Mouse (Mus musculus): ENCODE results near the gene Fbxl18. TPM values are rescaled to one million over a fixed set of nuclear protein-coding genes. Genes with fewer than 3 reads are reported as not detected.
A peak's percentile ranks its signal among the peaks of the same experiment; 100 is the strongest.
"Not testable (repeated sequence)": the region's sequence is repeated elsewhere in the genome, so short reads cannot be mapped to it uniquely, and the experiment has no call there.

Gene Fbxl18
- polyA plus RNA-seq, 1 experiment from 2014 or later, result 11.5 TPM

GRCm38 (mm10) chr5:142841372-142842136 lies 53.7 kb downstream of the Fbxl18 start:
- Histone ChIP-seq H3K4me2 (no peak overlapping the region), H3K4me1 (replicated peaks) (peaks cover 11% of the 10 kb centered on the region), H3K27ac (ENCODE audit: poor library complexity, severe bottlenecking) (no peak overlapping the region), H3K27me3 (replicated peaks) (no peaks in the 10 kb centered on the region), H3K4me3 (no peak overlapping the region), H3K9ac (0 out of 2 replicates have a peak overlapping the region, but pooled peaks have one; percentile 21), H3K9me3 (replicated peaks) (no peaks in the 10 kb centered on the region), H3K36me3 (no peaks in the 10 kb centered on the region)
- no peak for ATAC-seq (ENCODE audit: insufficient number of reproducible peaks, low FRiP score)
- WGBS, result 65% methylated on average over 8 of the region's 8 CpGs

DNA sequence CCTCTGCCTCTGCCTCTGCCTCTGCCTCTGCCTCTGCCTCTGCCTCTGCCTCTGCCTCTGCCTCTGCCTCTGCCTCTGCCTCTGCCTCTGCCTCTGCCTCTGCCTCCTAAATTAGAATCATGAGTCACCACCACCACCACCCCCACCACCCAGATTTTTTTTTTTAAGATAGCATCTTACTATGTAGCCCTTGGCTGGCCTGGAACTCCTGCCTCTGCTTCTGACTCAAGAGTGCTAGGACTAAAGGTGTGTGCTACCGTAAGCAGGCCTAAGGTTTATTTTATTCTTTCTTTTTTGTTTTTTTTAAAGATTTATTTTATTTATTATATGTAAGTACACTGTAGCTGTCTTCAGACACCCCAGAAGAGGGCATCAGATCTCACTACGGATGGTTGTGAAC lies 57.8 kb downstream of the Fbxl18 start:
- H3K36me3 ChIP-seq; H3K4me3 ChIP-seq; H3K9me3 ChIP-seq (replicated peaks); H3K27ac ChIP-seq (ENCODE audit: poor library complexity, severe bottlenecking); ATAC-seq (ENCODE audit: insufficient number of reproducible peaks, low FRiP score); H3K4me2 ChIP-seq; H3K27me3 ChIP-seq (replicated peaks); H3K9ac ChIP-seq: not testable (repeated sequence)
- H3K4me1 ChIP-seq (replicated peaks), result peaks cover 15% of the 10 kb centered on the region
- WGBS, result 90% methylated on average over 2 of the region's 2 CpGs

DNA sequence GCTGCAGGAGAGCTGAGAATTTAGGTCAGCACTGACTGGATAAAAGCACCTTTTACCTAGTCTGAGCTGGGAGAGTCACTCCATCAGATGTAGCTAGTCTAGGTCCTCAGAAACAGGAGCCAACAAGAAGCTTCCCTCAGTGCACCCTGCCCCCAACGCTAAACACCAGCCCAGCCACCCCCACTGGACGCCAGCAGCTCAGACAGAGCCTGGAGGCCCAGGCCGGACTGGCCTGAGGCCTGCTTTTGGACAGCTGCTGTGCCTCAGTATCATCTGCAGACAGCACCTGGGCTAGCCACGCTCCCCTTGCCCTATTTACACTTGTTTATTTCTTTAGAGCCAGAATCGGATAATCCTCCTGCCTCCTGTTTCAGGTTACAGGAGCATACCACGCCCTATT lies 58.3 kb downstream of the Fbxl18 start:
- Histone ChIP-seq H3K4me3 (no peak overlapping the region), H3K27ac (ENCODE audit: poor library complexity, severe bottlenecking) (no peak overlapping the region), H3K4me1 (replicated peaks) (peaks cover 15% of the 10 kb centered on the region), H3K27me3 (replicated peaks) (no peaks in the 10 kb centered on the region), H3K9ac (no peak overlapping the region), H3K9me3 (replicated peaks) (peaks cover 6% of the 10 kb centered on the region), H3K4me2 (no peak overlapping the region), H3K36me3 (no peaks in the 10 kb centered on the region)
- 64% methylated on average over 6 of the region's 6 CpGs for WGBS
- no peak for ATAC-seq (ENCODE audit: insufficient number of reproducible peaks, low FRiP score)

GRCm38 (mm10) chr5:142833646-142834438 lies 61.4 kb downstream of the Fbxl18 start:
- WGBS, result 60% methylated on average over 8 of the region's 8 CpGs
- H3K27me3 ChIP-seq (replicated peaks), result no peaks in the 10 kb centered on the region
- ATAC-seq (ENCODE audit: insufficient number of reproducible peaks, low FRiP score), result 0 out of 2 replicates have a peak, but pooled peaks have one; percentile 18
- H3K4me2 ChIP-seq, result no peak overlapping the region
- H3K4me3 ChIP-seq, result no peak overlapping the region
- no peaks in the 10 kb centered on the region for H3K36me3 ChIP-seq
- H3K4me1 ChIP-seq (replicated peaks), result peaks cover 3% of the 10 kb centered on the region; the same call in 1 of the 2 replicates
- H3K27ac ChIP-seq (ENCODE audit: poor library complexity, severe bottlenecking), result no peak overlapping the region
- H3K9me3 ChIP-seq (replicated peaks), result peaks cover 18% of the 10 kb centered on the region
- H3K9ac ChIP-seq, result no peak overlapping the region

- Histone ChIP-seq H3K9me3 (replicated peaks) (peaks cover 7% of the 10 kb centered on the region; the same call in 1 of the 2 replicates), H3K36me3 (no peaks in the 10 kb centered on the region), H3K27ac (ENCODE audit: poor library complexity, severe bottlenecking) (no peak overlapping the region), H3K27me3 (replicated peaks) (no peaks in the 10 kb centered on the region), H3K9ac (no peak overlapping the region), H3K4me2 (no peak overlapping the region), H3K4me1 (replicated peaks) (peaks cover 30% of the 10 kb centered on the region), H3K4me3 (no peak overlapping the region)
- no peak for ATAC-seq (ENCODE audit: insufficient number of reproducible peaks, low FRiP score)
- WGBS, result 77% methylated on average over 4 of the region's 4 CpGs
Observed at GRCm38 (mm10) chr5:142826131-142826530, 69.1 kb downstream of the Fbxl18 start.

DNA sequence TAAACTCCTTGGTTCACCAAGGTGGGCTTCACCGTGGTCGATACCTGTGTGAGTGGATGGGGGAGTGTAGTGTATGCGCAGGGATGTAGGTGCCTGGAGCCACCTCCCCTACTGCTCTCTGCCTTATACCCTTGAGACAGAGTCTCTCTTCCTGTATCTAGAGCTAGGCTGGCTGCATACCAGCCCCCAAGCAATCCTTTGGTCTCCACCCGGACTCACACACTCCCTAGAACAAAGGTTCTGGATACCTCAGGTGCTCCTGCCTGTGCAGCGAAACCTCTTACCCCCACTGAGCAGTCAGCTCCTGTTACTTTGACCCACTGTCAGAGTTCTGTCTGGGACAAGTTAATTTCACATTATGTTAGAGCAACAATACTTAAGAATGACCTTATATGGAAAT lies 69.6 kb downstream of the Fbxl18 start:
- Histone ChIP-seq H3K36me3 (no peaks in the 10 kb centered on the region), H3K27ac (ENCODE audit: poor library complexity, severe bottlenecking) (no peak overlapping the region), H3K4me3 (no peak overlapping the region), H3K4me2 (no peak overlapping the region), H3K9me3 (replicated peaks) (peaks cover 5% of the 10 kb centered on the region; the same call in 1 of the 2 replicates), H3K9ac (no peak overlapping the region), H3K4me1 (replicated peaks) (peaks cover 30% of the 10 kb centered on the region), H3K27me3 (replicated peaks) (no peaks in the 10 kb centered on the region)
- 74% methylated on average over 5 of the region's 5 CpGs for WGBS
- no peak for ATAC-seq (ENCODE audit: insufficient number of reproducible peaks, low FRiP score)

DNA sequence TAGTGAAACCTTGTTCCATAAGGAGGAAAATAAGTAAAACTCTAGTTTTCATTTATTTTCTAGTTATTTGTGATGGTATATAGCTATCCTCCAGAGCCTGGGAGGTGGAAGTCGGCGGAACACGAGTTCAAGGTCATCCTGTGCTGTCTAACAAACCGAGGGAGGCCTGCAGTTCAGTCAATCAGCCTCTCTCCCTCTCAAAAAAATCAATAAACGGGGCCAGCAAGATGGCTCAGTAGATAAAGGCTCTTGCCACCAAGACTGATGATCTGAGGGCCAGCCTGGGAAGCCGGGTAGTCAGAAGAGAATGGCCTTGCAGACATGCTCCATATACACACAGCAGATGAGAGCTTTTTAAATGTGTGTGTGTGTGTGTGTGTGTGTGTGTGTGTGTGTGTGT lies 71.1 kb downstream of the Fbxl18 start:
- no peaks in the 10 kb centered on the region for H3K9me3 ChIP-seq (replicated peaks)
- H3K27me3 ChIP-seq (replicated peaks), result no peaks in the 10 kb centered on the region
- H3K27ac ChIP-seq (ENCODE audit: poor library complexity, severe bottlenecking), result peak overlapping the region; percentile 100
- no peaks in the 10 kb centered on the region for H3K36me3 ChIP-seq
- ATAC-seq (ENCODE audit: insufficient number of reproducible peaks, low FRiP score), result no peak
- H3K4me1 ChIP-seq (replicated peaks), result peaks cover 30% of the 10 kb centered on the region
- peak overlapping the region; percentile 79 for H3K4me2 ChIP-seq
- H3K9ac ChIP-seq, result peak overlapping the region; percentile 100
- WGBS, result 34% methylated on average over 6 of the region's 6 CpGs
- peak overlapping the region; percentile 87 for H3K4me3 ChIP-seq

DNA sequence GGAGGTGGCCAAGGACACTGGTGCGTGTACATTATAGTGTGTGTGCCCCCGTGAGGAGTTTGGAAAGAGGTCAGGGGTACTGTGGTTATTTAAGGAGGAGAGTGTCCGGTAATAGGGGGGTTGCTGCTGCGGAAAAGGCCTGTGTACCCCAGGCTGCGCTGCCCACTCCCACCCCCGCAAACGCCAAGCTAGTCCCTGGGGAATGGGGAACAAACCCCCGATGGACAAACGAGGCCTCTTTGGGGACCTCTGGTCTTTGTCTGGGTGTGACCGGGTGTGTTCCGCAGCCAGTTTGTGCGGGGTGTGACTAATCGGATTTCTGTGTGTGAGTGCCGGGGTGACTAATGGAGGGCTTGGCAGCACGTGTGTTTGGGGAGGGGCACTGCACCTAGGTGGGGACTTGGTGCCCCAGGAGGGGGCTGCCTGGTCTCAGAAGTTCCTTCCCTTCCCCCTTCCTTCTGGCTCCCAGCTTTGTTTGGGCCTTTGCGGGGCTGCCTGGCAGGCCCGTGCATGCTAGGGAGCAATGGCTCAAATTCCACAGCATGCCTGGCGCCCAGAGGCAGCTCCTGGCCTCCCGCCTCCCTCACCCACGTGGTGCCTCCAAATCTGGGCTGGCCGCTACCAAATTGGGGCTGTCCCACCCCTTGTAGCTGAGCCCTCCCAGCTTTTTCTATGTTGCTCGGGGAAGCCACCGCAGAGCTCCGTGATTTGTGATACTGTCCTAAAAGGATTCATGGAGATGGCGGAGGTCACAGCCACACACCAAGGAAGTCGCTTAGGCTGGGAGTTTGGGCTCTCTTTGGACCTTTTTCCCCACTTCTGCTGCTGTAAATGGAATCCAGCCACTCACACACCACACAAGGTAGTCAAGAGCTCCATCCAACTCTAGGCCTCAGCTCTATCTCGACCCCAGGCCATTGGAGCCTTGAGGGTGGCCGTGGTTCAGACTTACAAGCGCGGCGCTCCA lies 71.8 kb downstream of the Fbxl18 start:
- peak overlapping the region; percentile 100 for H3K27ac ChIP-seq (ENCODE audit: poor library complexity, severe bottlenecking)
- peak overlapping the region; percentile 100 for H3K9ac ChIP-seq
- H3K4me3 ChIP-seq, result peak overlapping the region; percentile 87
- 6% methylated on average over 31 of the region's 31 CpGs for WGBS
- H3K9me3 ChIP-seq (replicated peaks), result no peaks in the 10 kb centered on the region
- H3K4me2 ChIP-seq, result peak overlapping the region; percentile 79
- H3K4me1 ChIP-seq (replicated peaks), result peaks cover 30% of the 10 kb centered on the region
- ATAC-seq (ENCODE audit: insufficient number of reproducible peaks, low FRiP score), result peak; percentile 59
- H3K27me3 ChIP-seq (replicated peaks), result no peaks in the 10 kb centered on the region
- no peaks in the 10 kb centered on the region for H3K36me3 ChIP-seq

GRCm38 (mm10) chr5:142822286-142823095 lies 72.7 kb downstream of the Fbxl18 start:
- H3K4me2 ChIP-seq, result peak overlapping the region; percentile 79
- no peak for ATAC-seq (ENCODE audit: insufficient number of reproducible peaks, low FRiP score)
- H3K9me3 ChIP-seq (replicated peaks), result no peaks in the 10 kb centered on the region
- no peaks in the 10 kb centered on the region for H3K27me3 ChIP-seq (replicated peaks)
- H3K4me1 ChIP-seq (replicated peaks), result peaks cover 30% of the 10 kb centered on the region
- no peaks in the 10 kb centered on the region for H3K36me3 ChIP-seq
- peak overlapping the region; percentile 87 for H3K4me3 ChIP-seq
- peak overlapping the region; percentile 100 for H3K27ac ChIP-seq (ENCODE audit: poor library complexity, severe bottlenecking)
- WGBS, result under 1% methylated on average over 36 of the region's 36 CpGs
- peak overlapping the region; percentile 100 for H3K9ac ChIP-seq

DNA sequence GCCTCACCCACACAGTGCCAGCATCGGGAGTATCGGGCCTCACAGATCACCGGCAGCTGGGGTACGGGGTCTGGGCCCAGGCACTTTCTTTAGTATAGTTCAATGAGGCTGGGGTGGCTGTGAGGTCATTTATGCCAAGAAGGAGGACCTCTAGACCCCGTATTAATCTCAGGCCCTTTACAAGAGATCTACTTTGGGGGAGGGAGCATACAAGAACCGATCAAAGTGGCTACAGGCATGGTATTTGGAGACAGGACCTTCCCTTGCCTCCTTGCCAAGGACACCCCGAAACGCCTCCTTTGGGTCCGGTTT lies 73.3 kb downstream of the Fbxl18 start:
- no peaks in the 10 kb centered on the region for H3K27me3 ChIP-seq (replicated peaks)
- H3K9me3 ChIP-seq (replicated peaks), result no peaks in the 10 kb centered on the region
- H3K9ac ChIP-seq, result peak overlapping the region; percentile 100
- H3K4me3 ChIP-seq, result peak overlapping the region; percentile 87
- no peaks in the 10 kb centered on the region for H3K36me3 ChIP-seq
- WGBS, result under 1% methylated on average over 9 of the region's 9 CpGs
- peak overlapping the region; percentile 79 for H3K4me2 ChIP-seq
- H3K27ac ChIP-seq (ENCODE audit: poor library complexity, severe bottlenecking), result peak overlapping the region; percentile 100
- peaks cover 30% of the 10 kb centered on the region for H3K4me1 ChIP-seq (replicated peaks)
- no peak for ATAC-seq (ENCODE audit: insufficient number of reproducible peaks, low FRiP score)
